Mouse (Mus musculus): Measurements from ENCODE around the gene Evc2. TPM values are rescaled to one million over a fixed set of nuclear protein-coding genes. Genes with fewer than 3 reads are reported as not detected.

Gene Evc2
- 13.8 TPM for polyA plus RNA-seq (2015; fragmentation: Illumina TruSeq; extraction: RNeasy Lipid Tissue Mini Kit (QIAGEN cat#74804); ENCODE audit: low read depth, low replicate concordance)

GRCm38 (mm10) chr5:37338288-37338687 is at the start of gene Evc2:
Evc2 (plus strand) TSS chr5:37338499.

GRCm38 (mm10) chr5:37336485-37337105 is 1.7 kb upstream of the Evc2 start, which contains the start of gene Evc:
Evc (minus strand) TSS chr5:37336894.

Other genes starting within 250 kb of the Evc2 start
- 132 TPM for gene Crmp1, start 96.6 kb upstream of the Evc2 start, polyA plus RNA-seq (2015; fragmentation: Illumina TruSeq; extraction: RNeasy Lipid Tissue Mini Kit (QIAGEN cat#74804); ENCODE audit: low read depth, low replicate concordance)
- 8.4 TPM for gene Evc, start 1.6 kb upstream of the Evc2 start, polyA plus RNA-seq (2015; fragmentation: Illumina TruSeq; extraction: RNeasy Lipid Tissue Mini Kit (QIAGEN cat#74804); ENCODE audit: low read depth, low replicate concordance)

All from brain, adult 10 weeks (tissue).